Mouse (Mus musculus): ENCODE data around the gene Rccd1. TPM values are rescaled to one million over a fixed set of nuclear protein-coding genes. Genes with fewer than 3 reads are reported as not detected.
A peak's percentile ranks its signal among the peaks of the same experiment; 100 is the strongest.

Rccd1 gene
- polyA plus RNA-seq, 1 experiment from 2014 or later = 13.9 TPM

DNA sequence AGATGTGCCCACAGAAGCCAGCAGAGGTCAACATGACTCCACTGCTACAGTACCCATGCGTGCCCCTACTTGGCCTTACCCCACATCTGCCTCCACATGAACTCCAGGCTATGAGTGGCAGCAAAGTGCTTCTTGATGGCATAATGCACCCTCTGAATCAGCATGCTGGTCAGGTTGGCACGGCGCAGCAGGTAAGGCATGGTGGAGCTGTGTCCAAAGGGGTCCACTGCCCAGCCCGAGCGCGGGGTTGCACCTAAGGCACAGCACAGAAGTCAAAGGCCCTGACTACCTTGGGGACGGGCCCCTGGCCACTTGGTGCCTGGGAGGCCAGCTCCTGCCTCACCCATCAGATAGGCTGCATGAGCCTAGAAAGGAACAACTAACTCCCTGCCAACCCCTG lies 43.0 kb upstream of the Rccd1 start:
- Histone ChIP-seq H3K27ac (no peak overlapping the region), H3K9ac (replicated peaks) (no peak overlapping the region), H3K4me3 (replicated peaks) (no peak overlapping the region), H3K27me3 (no peaks in the 10 kb centered on the region), H3K36me3 (peaks cover 60% of the 10 kb centered on the region), H3K4me2 (no peak overlapping the region), H3K9me3 (no peaks in the 10 kb centered on the region), H3K4me1 (replicated peaks) (peaks cover 19% of the 10 kb centered on the region)
- ATAC-seq (ENCODE audit: insufficient number of reproducible peaks, insufficient read depth, low FRiP score, low TSS enrichment, low read depth) = no peak
- WGBS = 93% methylated on average over 7 of the region's 7 CpGs

DNA sequence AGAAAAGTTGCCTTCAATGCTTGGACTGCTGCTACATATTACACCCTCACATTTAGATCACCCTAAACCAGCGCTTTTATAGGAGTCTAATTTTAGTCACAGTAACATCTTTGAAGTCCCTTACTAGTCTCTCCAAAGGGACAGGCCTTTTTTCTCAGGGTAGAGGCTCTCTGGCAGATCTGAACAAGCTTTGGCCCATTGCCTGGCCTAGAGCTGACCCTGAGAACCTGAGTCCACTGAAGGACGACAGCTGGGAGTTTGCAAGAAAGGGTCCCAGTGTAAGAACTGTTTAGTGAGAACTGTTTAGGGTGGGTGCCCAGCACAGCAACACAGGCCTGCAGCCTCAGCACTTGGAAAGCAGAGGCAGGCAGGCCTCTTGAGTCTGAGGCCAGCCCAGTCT lies 41.5 kb upstream of the Rccd1 start:
- WGBS = 87% methylated on average over 2 of the region's 2 CpGs
- no peak overlapping the region for H3K9ac ChIP-seq (replicated peaks)
- no peaks in the 10 kb centered on the region for H3K9me3 ChIP-seq
- ATAC-seq (ENCODE audit: insufficient number of reproducible peaks, insufficient read depth, low FRiP score, low TSS enrichment, low read depth) = no peak
- no peak overlapping the region for H3K27ac ChIP-seq
- H3K4me1 ChIP-seq (replicated peaks) = peaks cover 19% of the 10 kb centered on the region
- peaks cover 74% of the 10 kb centered on the region for H3K36me3 ChIP-seq
- no peaks in the 10 kb centered on the region for H3K27me3 ChIP-seq
- H3K4me3 ChIP-seq (replicated peaks) = no peak overlapping the region
- H3K4me2 ChIP-seq = no peak overlapping the region

GRCm38 (mm10) chr7:80360435-80360834 lies 36.2 kb upstream of the Rccd1 start:
- H3K4me3 ChIP-seq (replicated peaks) = no peak overlapping the region
- no peaks in the 10 kb centered on the region for H3K4me1 ChIP-seq (replicated peaks)
- WGBS = 56% methylated on average over 3 of the region's 3 CpGs
- H3K27me3 ChIP-seq = no peaks in the 10 kb centered on the region
- no peak for ATAC-seq (ENCODE audit: insufficient number of reproducible peaks, insufficient read depth, low FRiP score, low TSS enrichment, low read depth)
- no peak overlapping the region for H3K4me2 ChIP-seq
- H3K36me3 ChIP-seq = peaks cover 96% of the 10 kb centered on the region
- H3K9me3 ChIP-seq = no peaks in the 10 kb centered on the region
- no peak overlapping the region for H3K9ac ChIP-seq (replicated peaks)
- no peak overlapping the region for H3K27ac ChIP-seq

DNA sequence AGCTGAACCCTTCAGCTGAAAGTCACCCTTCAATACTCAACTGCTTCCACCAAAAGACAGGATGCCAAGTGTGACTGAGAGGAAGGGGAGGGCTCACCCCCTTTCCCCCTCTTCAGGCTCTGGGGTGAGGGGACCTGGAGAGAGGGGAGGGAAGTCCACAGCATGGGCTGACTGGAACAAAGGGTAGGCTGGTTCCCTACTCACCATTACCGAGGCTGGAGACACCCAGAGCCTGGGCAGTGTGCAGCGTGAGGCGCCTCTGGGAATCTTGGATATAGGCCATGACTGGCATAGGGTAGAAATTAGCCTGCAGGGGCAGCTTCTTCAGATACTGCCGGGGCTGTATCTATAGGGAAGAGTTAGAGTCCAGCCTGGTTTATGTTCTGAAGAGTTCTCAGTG lies 33.8 kb upstream of the Rccd1 start:
- no peak overlapping the region for H3K27ac ChIP-seq
- H3K9me3 ChIP-seq = no peaks in the 10 kb centered on the region
- no peak for ATAC-seq (ENCODE audit: insufficient number of reproducible peaks, insufficient read depth, low FRiP score, low TSS enrichment, low read depth)
- no peaks in the 10 kb centered on the region for H3K27me3 ChIP-seq
- no peak overlapping the region for H3K4me2 ChIP-seq
- WGBS = 84% methylated on average over 4 of the region's 4 CpGs
- no peak overlapping the region for H3K9ac ChIP-seq (replicated peaks)
- H3K4me3 ChIP-seq (replicated peaks) = no peak overlapping the region
- H3K36me3 ChIP-seq = peaks cover 93% of the 10 kb centered on the region
- H3K4me1 ChIP-seq (replicated peaks) = no peaks in the 10 kb centered on the region

- Histone ChIP-seq H3K27me3 (no peaks in the 10 kb centered on the region), H3K36me3 (peaks cover 93% of the 10 kb centered on the region), H3K4me2 (no peak overlapping the region), H3K4me1 (replicated peaks) (no peaks in the 10 kb centered on the region), H3K9me3 (no peaks in the 10 kb centered on the region), H3K4me3 (replicated peaks) (no peak overlapping the region), H3K9ac (replicated peaks) (no peak overlapping the region), H3K27ac (peak overlapping the region; percentile 45; the same call in 1 of the 2 replicates)
- ATAC-seq (ENCODE audit: insufficient number of reproducible peaks, insufficient read depth, low FRiP score, low TSS enrichment, low read depth) = no peak
- WGBS = 79% methylated on average over 8 of the region's 8 CpGs
These were observed 32.9 kb upstream of the Rccd1 start for GRCm38 (mm10) chr7:80357156-80357555.

GRCm38 (mm10) chr7:80356351-80356750 lies 32.1 kb upstream of the Rccd1 start:
- WGBS = 89% methylated on average over 13 of the region's 13 CpGs
- H3K27ac ChIP-seq = 0 out of 2 replicates have a peak overlapping the region, but pooled peaks have one; percentile 45

DNA sequence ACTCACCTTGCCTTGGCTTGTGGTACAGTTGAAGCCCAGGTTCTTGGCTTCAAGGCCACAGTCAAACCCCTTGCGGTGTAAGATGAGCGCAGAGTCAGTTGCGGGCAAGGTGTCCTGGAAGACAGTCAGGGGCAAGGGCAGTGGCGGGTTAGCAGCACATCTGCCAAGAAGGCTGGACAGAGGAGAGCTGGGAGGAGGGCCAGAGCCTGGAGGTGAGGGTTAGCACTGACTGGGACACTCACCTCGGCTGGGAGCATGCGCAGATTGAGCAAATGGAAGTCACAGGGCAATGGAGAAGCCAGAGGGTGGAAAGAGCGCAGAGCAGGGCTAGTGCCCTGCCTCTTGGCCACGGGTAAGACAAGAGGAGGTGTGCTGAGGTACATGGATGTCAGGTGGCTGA lies 28.7 kb upstream of the Rccd1 start:
- no peak overlapping the region; the same call in 1 of the 2 replicates for H3K9ac ChIP-seq (replicated peaks)
- no peak overlapping the region for H3K4me3 ChIP-seq (replicated peaks)
- no peak overlapping the region for H3K27ac ChIP-seq
- ATAC-seq (ENCODE audit: insufficient number of reproducible peaks, insufficient read depth, low FRiP score, low TSS enrichment, low read depth) = no peak
- H3K36me3 ChIP-seq = peaks cover 73% of the 10 kb centered on the region
- no peak overlapping the region for H3K4me2 ChIP-seq
- no peaks in the 10 kb centered on the region for H3K27me3 ChIP-seq
- peaks cover 4% of the 10 kb centered on the region for H3K4me1 ChIP-seq (replicated peaks)
- no peaks in the 10 kb centered on the region for H3K9me3 ChIP-seq
- 90% methylated on average over 8 of the region's 8 CpGs for WGBS

More at GRCm38 (mm10) chr7:80356351-80356750, 32.1 kb upstream of the Rccd1 start:
- no peak for ATAC-seq (ENCODE audit: insufficient number of reproducible peaks, insufficient read depth, low FRiP score, low TSS enrichment, low read depth)
- H3K9me3 ChIP-seq = no peaks in the 10 kb centered on the region
- H3K4me1 ChIP-seq (replicated peaks) = no peaks in the 10 kb centered on the region
- H3K27me3 ChIP-seq = no peaks in the 10 kb centered on the region
- H3K4me3 ChIP-seq (replicated peaks) = no peak overlapping the region
- no peak overlapping the region for H3K9ac ChIP-seq (replicated peaks)
- no peak overlapping the region for H3K4me2 ChIP-seq
- peaks cover 91% of the 10 kb centered on the region for H3K36me3 ChIP-seq

- Histone ChIP-seq H3K4me2 (no peak overlapping the region), H3K9ac (replicated peaks) (no peak overlapping the region), H3K27ac (no peak overlapping the region), H3K4me3 (replicated peaks) (no peak overlapping the region), H3K36me3 (peaks cover 52% of the 10 kb centered on the region), H3K9me3 (no peaks in the 10 kb centered on the region), H3K27me3 (no peaks in the 10 kb centered on the region), H3K4me1 (replicated peaks) (peaks cover 21% of the 10 kb centered on the region)
- no peak for ATAC-seq (ENCODE audit: insufficient number of reproducible peaks, insufficient read depth, low FRiP score, low TSS enrichment, low read depth)
- WGBS = 76% methylated on average over 2 of the region's 2 CpGs
These were observed 26.6 kb upstream of the Rccd1 start for GRCm38 (mm10) chr7:80350808-80351207.

GRCm38 (mm10) chr7:80347670-80348586 lies 23.7 kb upstream of the Rccd1 start:
- Histone ChIP-seq H3K4me3 (replicated peaks) (no peak overlapping the region), H3K27ac (peak overlapping the region; percentile 80), H3K4me1 (replicated peaks) (peaks cover 26% of the 10 kb centered on the region), H3K27me3 (no peaks in the 10 kb centered on the region), H3K4me2 (no peak overlapping the region), H3K9ac (replicated peaks) (no peak overlapping the region), H3K36me3 (peaks cover 35% of the 10 kb centered on the region), H3K9me3 (no peaks in the 10 kb centered on the region)
- WGBS = 53% methylated on average over 13 of the region's 13 CpGs
- no peak for ATAC-seq (ENCODE audit: insufficient number of reproducible peaks, insufficient read depth, low FRiP score, low TSS enrichment, low read depth)

- Histone ChIP-seq H3K36me3 (peaks cover 25% of the 10 kb centered on the region), H3K4me1 (replicated peaks) (peaks cover 30% of the 10 kb centered on the region), H3K4me3 (replicated peaks) (no peak overlapping the region), H3K9me3 (no peaks in the 10 kb centered on the region), H3K9ac (replicated peaks) (no peak overlapping the region; the same call in 1 of the 2 replicates), H3K4me2 (no peak overlapping the region), H3K27me3 (no peaks in the 10 kb centered on the region), H3K27ac (peak overlapping the region; percentile 50; the same call in 1 of the 2 replicates)
- 87% methylated on average over 5 of the region's 5 CpGs for WGBS
- ATAC-seq (ENCODE audit: insufficient number of reproducible peaks, insufficient read depth, low FRiP score, low TSS enrichment, low read depth) = no peak
These were observed 22.6 kb upstream of the Rccd1 start for GRCm38 (mm10) chr7:80346830-80347229.

- H3K4me3 ChIP-seq (replicated peaks) = no peak overlapping the region
- 95% methylated on average over 9 of the region's 9 CpGs for WGBS
These were observed 21.9 kb upstream of the Rccd1 start for GRCm38 (mm10) chr7:80346173-80346572.

More at GRCm38 (mm10) chr7:80346173-80346572, 21.9 kb upstream of the Rccd1 start:
- no peak overlapping the region for H3K4me2 ChIP-seq
- H3K27ac ChIP-seq = no peak overlapping the region
- no peaks in the 10 kb centered on the region for H3K9me3 ChIP-seq
- H3K9ac ChIP-seq (replicated peaks) = no peak overlapping the region
- H3K4me1 ChIP-seq (replicated peaks) = peaks cover 32% of the 10 kb centered on the region
- H3K27me3 ChIP-seq = no peaks in the 10 kb centered on the region
- ATAC-seq (ENCODE audit: insufficient number of reproducible peaks, insufficient read depth, low FRiP score, low TSS enrichment, low read depth) = no peak
- H3K36me3 ChIP-seq = peaks cover 20% of the 10 kb centered on the region

Measured in limb, embryonic 12.5 days (tissue).